Mouse (Mus musculus): Measurements from ENCODE around the gene Ptprn2.

GRCm38 (mm10) chr12:117229442-117229841 lies 743.9 kb downstream of the Ptprn2 start:
- TF ChIP-seq POLR2A (IDR thresholded peaks at IDR 0.05; ENCODE audit: control insufficient read depth, low read depth, low read length): no peak
- TF ChIP-seq CTCF (IDR thresholded peaks at IDR 0.05; ENCODE audit: control insufficient read depth, insufficient read depth, insufficient replicate concordance, low read depth, low read length): no peak
